Mouse (Mus musculus): ENCODE measurements around the gene Sh3kbp1. TPM values are rescaled to one million over a fixed set of nuclear protein-coding genes. Genes with fewer than 3 reads are reported as not detected.

Sh3kbp1 gene
- polyA plus RNA-seq, 2 experiments: 4.0 to 9.9 TPM

DNA sequence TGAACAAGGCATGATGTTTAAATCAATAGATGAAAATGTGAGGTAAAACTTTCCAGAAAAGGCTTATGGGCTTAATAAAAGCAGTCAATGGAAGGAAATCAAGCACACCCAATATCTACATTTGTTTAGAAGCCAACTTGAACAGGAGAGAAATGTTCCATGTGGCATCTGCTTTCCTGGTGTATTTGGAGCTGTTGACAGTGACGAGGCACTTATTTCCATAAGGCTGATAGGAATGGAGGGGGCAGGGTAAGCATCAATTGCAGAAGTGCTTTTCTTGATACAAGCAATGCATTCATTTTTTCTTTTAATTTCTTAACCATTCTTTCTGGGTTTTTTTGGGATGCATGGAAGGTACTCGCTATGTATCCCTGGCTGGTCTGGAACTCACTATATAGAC is 106.9 kb downstream of the Sh3kbp1 start:
- DNase-seq (ENCODE audit: low read depth in 3 of 3, low spot score in 3 of 3): no peak
- H3K4me1 ChIP-seq (replicated peaks; ENCODE audit: control insufficient read depth in 2 of 2, insufficient read depth in 2 of 2, low read length in 1 of 2): peaks cover 0 to 2% of the 10 kb centered on the region in 2 experiments; a peak in 1 of 4 replicates
- H3K4me3 ChIP-seq (ENCODE audit: insufficient read depth in 1 of 2, low read depth in 2 of 2, low read length in 2 of 2): no peak overlapping the region
- no peak for ATAC-seq (ENCODE audit: insufficient read depth)
- no peaks in the 10 kb centered on the region for H3K9me3 ChIP-seq (ENCODE audit: control insufficient read depth, low read length)
- no peak overlapping the region for H3K27ac ChIP-seq
- no peaks in the 10 kb centered on the region for H3K27me3 ChIP-seq (ENCODE audit: control insufficient read depth, insufficient read depth, low read length)
- no peak overlapping the region for H3K9ac ChIP-seq (replicated peaks)
- H3K36me3 ChIP-seq (replicated peaks; ENCODE audit: control insufficient read depth, insufficient read depth, low read depth): no peaks in the 10 kb centered on the region
- no peak for TF ChIP-seq EP300 (IDR thresholded peaks at IDR 0.05; ENCODE audit: low read depth)
- no peak for TF ChIP-seq CTCF (IDR thresholded peaks at IDR 0.05; ENCODE audit: low read depth)
- H3K4me2 ChIP-seq (ENCODE audit: low read depth): no peak overlapping the region
- 56% methylated on average over 2 of the region's 2 CpGs for WGBS (ENCODE audit: insufficient replicate concordance)

DNA sequence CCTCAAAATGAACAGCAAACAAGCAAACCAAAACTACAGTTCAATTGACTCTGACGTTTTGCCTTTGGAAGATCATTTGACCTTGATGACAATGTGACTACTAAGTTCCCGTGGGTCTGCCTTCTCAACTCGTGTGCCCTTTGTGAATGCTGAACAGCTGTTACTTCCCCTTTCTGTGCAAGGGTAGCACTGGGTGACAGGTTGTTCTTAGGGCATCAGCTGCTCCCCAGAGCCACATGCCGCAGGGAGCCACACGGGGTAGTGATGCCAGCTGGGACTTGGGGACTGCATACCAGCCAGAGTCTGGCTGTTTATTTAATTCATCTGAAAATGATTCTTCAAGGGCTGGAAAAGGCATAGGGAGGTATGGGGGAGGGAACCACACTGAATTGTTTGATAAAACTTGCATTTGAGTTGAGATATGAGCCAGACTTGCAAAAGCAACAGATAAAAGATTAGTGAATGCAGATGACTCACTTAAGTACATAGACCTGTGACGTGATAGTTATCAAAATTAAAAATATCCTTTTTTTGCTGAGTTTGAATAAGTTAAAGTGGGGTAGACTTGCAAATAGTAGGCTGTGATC is 108.5 kb downstream of the Sh3kbp1 start:
- H3K27ac ChIP-seq: no peak overlapping the region
- no peaks in the 10 kb centered on the region for H3K9me3 ChIP-seq (ENCODE audit: control insufficient read depth, low read length)
- ATAC-seq (ENCODE audit: insufficient read depth) (0 out of 2 replicates have a peak, but pooled peaks have one; percentile 35), DNase-seq (ENCODE audit: low read depth in 3 of 3, low spot score in 3 of 3) (no peak)
- H3K9ac ChIP-seq (replicated peaks): no peak overlapping the region
- peaks cover 0 to 2% of the 10 kb centered on the region in 2 experiments; a peak in 1 of 4 replicates for H3K4me1 ChIP-seq (replicated peaks; ENCODE audit: control insufficient read depth in 2 of 2, insufficient read depth in 2 of 2, low read length in 1 of 2)
- H3K27me3 ChIP-seq (ENCODE audit: control insufficient read depth, insufficient read depth, low read length): no peaks in the 10 kb centered on the region
- TF ChIP-seq CTCF (IDR thresholded peaks at IDR 0.05; ENCODE audit: low read depth): no peak
- no peak for TF ChIP-seq EP300 (IDR thresholded peaks at IDR 0.05; ENCODE audit: low read depth)
- no peak overlapping the region for H3K4me3 ChIP-seq (ENCODE audit: insufficient read depth in 1 of 2, low read depth in 2 of 2, low read length in 2 of 2)
- no peak overlapping the region for H3K4me2 ChIP-seq (ENCODE audit: low read depth)
- 19% methylated on average over 6 of the region's 6 CpGs for WGBS (ENCODE audit: insufficient replicate concordance)
- H3K36me3 ChIP-seq (replicated peaks; ENCODE audit: control insufficient read depth, insufficient read depth, low read depth): no peaks in the 10 kb centered on the region

DNA sequence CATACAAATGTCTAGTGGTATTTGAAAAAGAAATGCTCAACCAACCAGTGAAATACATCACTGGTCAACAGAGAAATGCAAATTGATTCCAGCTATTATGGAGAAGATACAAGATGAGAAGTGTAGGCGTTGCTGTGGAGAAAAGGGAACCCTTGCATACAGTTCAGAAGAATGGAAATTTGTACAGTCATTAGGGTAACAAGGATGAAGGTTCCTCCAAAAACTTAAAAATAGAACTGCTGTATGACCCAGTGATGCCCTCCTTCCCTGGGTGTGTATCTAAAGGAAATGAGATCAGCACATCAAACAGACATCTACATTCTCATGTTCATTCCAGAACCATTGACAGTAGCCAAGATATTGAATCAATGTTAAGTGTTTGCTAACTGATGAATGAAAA is 110.3 kb downstream of the Sh3kbp1 start:
- Histone ChIP-seq H3K4me1 (replicated peaks; ENCODE audit: control insufficient read depth in 2 of 2, insufficient read depth in 2 of 2, low read length in 1 of 2) (peaks cover 0 to 2% of the 10 kb centered on the region in 2 experiments; a peak in 1 of 4 replicates), H3K4me3 (ENCODE audit: insufficient read depth in 1 of 2, low read depth in 2 of 2, low read length in 2 of 2) (no peak overlapping the region), H3K36me3 (replicated peaks; ENCODE audit: control insufficient read depth, insufficient read depth, low read depth) (no peaks in the 10 kb centered on the region), H3K9me3 (ENCODE audit: control insufficient read depth, low read length) (no peaks in the 10 kb centered on the region), H3K27me3 (ENCODE audit: control insufficient read depth, insufficient read depth, low read length) (no peaks in the 10 kb centered on the region), H3K27ac (no peak overlapping the region), H3K9ac (replicated peaks) (no peak overlapping the region), H3K4me2 (ENCODE audit: low read depth) (no peak overlapping the region)
- no peak for ATAC-seq (ENCODE audit: insufficient read depth)
- no peak for DNase-seq (ENCODE audit: low read depth in 3 of 3, low spot score in 3 of 3)
- TF ChIP-seq CTCF (IDR thresholded peaks at IDR 0.05; ENCODE audit: low read depth): no peak
- no peak for TF ChIP-seq EP300 (IDR thresholded peaks at IDR 0.05; ENCODE audit: low read depth)
- 64% methylated on average over 1 of the region's 1 CpGs for WGBS (ENCODE audit: insufficient replicate concordance)

DNA sequence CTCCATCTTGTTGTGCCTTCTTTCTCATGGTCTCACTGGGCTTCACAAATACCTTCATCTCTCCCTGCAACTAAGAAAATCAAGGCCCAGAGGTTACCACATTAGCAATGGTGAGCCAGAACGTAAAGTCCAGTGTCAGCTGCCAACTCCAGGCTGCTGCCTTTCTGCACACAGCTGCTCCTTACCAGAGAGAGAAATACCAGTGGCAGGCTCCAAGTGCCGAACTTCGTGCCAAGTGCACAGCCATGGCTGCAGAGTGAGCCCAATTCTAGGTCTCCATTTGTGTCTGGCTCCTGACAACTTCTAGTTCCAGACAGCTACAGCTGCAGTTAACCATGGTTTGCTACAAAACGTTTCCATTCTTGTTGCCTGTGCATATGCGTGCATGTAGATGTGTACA is 117.0 kb downstream of the Sh3kbp1 start:
- ATAC-seq (ENCODE audit: insufficient read depth): no peak
- DNase-seq (ENCODE audit: low read depth in 3 of 3, low spot score in 3 of 3): no peak
- H3K9me3 ChIP-seq (ENCODE audit: control insufficient read depth, low read length): no peaks in the 10 kb centered on the region

DNA sequence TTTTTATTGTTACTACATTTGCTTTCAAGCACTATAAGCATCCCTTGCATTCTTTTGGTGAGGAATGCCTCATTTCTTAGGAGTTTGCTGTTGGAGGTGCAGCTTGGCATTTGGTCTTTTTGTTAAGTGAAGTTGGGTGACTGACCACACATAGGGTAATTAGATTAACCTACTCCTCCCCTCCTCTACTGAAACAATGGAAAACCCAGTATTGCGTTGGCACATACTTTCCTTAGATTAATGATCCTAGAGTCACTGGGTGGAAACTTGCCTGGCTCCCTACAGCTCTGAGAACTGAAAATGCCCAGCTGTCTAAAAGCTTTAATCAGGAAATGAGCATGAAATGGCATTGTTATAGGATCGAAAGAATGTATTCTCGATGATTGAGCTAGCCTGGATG is 117.5 kb downstream of the Sh3kbp1 start:
- H3K9me3 ChIP-seq (ENCODE audit: control insufficient read depth, low read length): no peaks in the 10 kb centered on the region
- H3K36me3 ChIP-seq (replicated peaks; ENCODE audit: control insufficient read depth, insufficient read depth, low read depth): no peaks in the 10 kb centered on the region
- no peak for DNase-seq (ENCODE audit: low read depth in 3 of 3, low spot score in 3 of 3)
- H3K4me2 ChIP-seq (ENCODE audit: low read depth): no peak overlapping the region
- ATAC-seq (ENCODE audit: insufficient read depth): no peak
- 73% methylated on average over 3 of the region's 3 CpGs for WGBS (ENCODE audit: insufficient replicate concordance)
- no peak for TF ChIP-seq EP300 (IDR thresholded peaks at IDR 0.05; ENCODE audit: low read depth)
- no peak for TF ChIP-seq CTCF (IDR thresholded peaks at IDR 0.05; ENCODE audit: low read depth)
- H3K9ac ChIP-seq (replicated peaks): no peak overlapping the region
- no peaks in the 10 kb centered on the region for H3K4me1 ChIP-seq (replicated peaks; ENCODE audit: control insufficient read depth in 2 of 2, insufficient read depth in 2 of 2, low read length in 1 of 2)
- no peaks in the 10 kb centered on the region for H3K27me3 ChIP-seq (ENCODE audit: control insufficient read depth, insufficient read depth, low read length)
- no peak overlapping the region for H3K27ac ChIP-seq
- H3K4me3 ChIP-seq (ENCODE audit: insufficient read depth in 1 of 2, low read depth in 2 of 2, low read length in 2 of 2): no peak overlapping the region

More for the DNA sequence above, 117.0 kb downstream of the Sh3kbp1 start:
- no peaks in the 10 kb centered on the region for H3K27me3 ChIP-seq (ENCODE audit: control insufficient read depth, insufficient read depth, low read length)
- no peak overlapping the region for H3K27ac ChIP-seq
- H3K4me1 ChIP-seq (replicated peaks; ENCODE audit: control insufficient read depth in 2 of 2, insufficient read depth in 2 of 2, low read length in 1 of 2): no peaks in the 10 kb centered on the region
- WGBS (ENCODE audit: insufficient replicate concordance): 62% methylated on average over 5 of the region's 5 CpGs
- H3K36me3 ChIP-seq (replicated peaks; ENCODE audit: control insufficient read depth, insufficient read depth, low read depth): no peaks in the 10 kb centered on the region
- no peak for TF ChIP-seq EP300 (IDR thresholded peaks at IDR 0.05; ENCODE audit: low read depth)
- no peak for TF ChIP-seq CTCF (IDR thresholded peaks at IDR 0.05; ENCODE audit: low read depth)
- no peak overlapping the region for H3K4me3 ChIP-seq (ENCODE audit: insufficient read depth in 1 of 2, low read depth in 2 of 2, low read length in 2 of 2)
- H3K4me2 ChIP-seq (ENCODE audit: low read depth): no peak overlapping the region
- H3K9ac ChIP-seq (replicated peaks): no peak overlapping the region

All from liver, embryonic 14.5 days (tissue).